Mouse (Mus musculus): ENCODE data around the gene Prkacb. TPM values are rescaled to one million over a fixed set of nuclear protein-coding genes. Genes with fewer than 3 reads are reported as not detected.

The Prkacb gene
- total and polyA plus RNA-seq, 3 experiments, result 16.5 to 55.6 (median 31.8) TPM

DNA sequence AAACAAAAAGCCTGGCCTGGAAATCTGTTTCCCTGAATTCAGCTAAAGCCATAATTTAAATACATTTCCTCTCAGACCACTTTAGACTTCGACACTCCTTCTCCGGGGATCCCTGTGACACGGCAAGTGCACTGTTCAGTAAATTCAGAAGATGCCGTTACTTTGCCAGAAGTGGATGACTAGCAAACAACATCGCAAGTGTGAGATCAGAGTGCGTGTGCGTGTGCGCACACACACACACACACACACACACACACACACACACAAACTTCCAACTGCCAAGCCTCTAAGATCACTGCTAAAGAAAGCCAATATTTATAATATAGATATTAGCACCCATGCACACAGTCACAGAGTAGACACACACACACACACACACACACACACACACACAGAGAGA, 131.1 kb downstream of the Prkacb start (continued):
- TF ChIP-seq SIN3A (IDR thresholded peaks at IDR 0.05; ENCODE audit: low read length) (no peak), MEF2A (IDR thresholded peaks at IDR 0.05; ENCODE audit: extremely low read depth, insufficient replicate concordance, low read depth, low read length, poor library complexity, severe bottlenecking) (no peak), TAL1 (IDR thresholded peaks at IDR 0.05; ENCODE audit: low read length) (no peak), POLR2AphosphoS5 (IDR thresholded peaks at IDR 0.05; ENCODE audit: borderline replicate concordance, low read depth, low read length) (no peak), NRF1 (IDR thresholded peaks at IDR 0.05; ENCODE audit: insufficient read depth, low read depth, low read length, poor library complexity, severe bottlenecking) (no peak), MAZ (IDR thresholded peaks at IDR 0.05; ENCODE audit: low read depth, low read length) (no peak), TCF12 (IDR thresholded peaks at IDR 0.05; ENCODE audit: low read depth, low read length) (0 out of 2 replicates have a peak, but pooled peaks have one; percentile 3), E2F4 (IDR thresholded peaks at IDR 0.05; ENCODE audit: borderline replicate concordance, low read depth, low read length) (no peak), CHD2 (IDR thresholded peaks at IDR 0.05; ENCODE audit: low read length) (no peak), MYC (IDR thresholded peaks at IDR 0.05; ENCODE audit: low read depth, low read length) (no peak), ZKSCAN1 (IDR thresholded peaks at IDR 0.05; ENCODE audit: low read depth, low read length) (no peak), MAFK (IDR thresholded peaks at IDR 0.05; ENCODE audit: borderline replicate concordance, low read depth, low read length) (no peak), ZMIZ1 (IDR thresholded peaks at IDR 0.05; ENCODE audit: low read depth, low read length) (no peak), MAX (IDR thresholded peaks at IDR 0.05; ENCODE audit: low read length) (0 out of 2 replicates have a peak, but pooled peaks have one; percentile 12)

DNA sequence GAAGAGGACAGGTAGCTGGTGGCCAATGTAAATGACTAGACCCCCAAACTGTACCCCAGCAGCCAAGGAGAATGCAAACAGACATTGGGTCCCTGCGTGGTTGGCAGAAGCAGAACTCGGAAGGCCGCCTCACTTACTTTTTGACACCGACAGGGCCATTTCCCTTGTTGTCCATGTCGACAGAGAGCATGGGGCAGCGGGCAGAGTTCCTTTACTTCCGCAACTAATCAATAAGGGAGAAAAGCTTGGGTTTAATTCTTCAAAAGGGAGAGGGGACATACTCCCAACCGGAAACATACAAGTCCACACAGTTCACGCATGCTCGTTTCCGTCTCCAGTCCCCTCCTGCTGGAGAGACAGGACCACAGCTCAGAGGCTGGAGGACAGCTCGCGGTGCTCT, 132.2 kb downstream of the Prkacb start:
- no peak for DNase-seq (ENCODE audit: low read depth, low spot score)
- Histone ChIP-seq H3K27me3 (ENCODE audit: control insufficient read depth in 1 of 2, insufficient read depth in 2 of 2, low read length in 2 of 2) (no peaks in the 10 kb centered on the region), H3K36me3 (ENCODE audit: control insufficient read depth in 1 of 2, insufficient read depth in 2 of 2, low read length in 2 of 2) (peaks cover 0 to 2% of the 10 kb centered on the region in 2 experiments; a peak in 2 of 4 replicates), H3K9me3 (replicated peaks; ENCODE audit: insufficient read depth, low read length) (no peaks in the 10 kb centered on the region), H3K27ac (ENCODE audit: control insufficient read depth, low read depth, low read length) (no peak overlapping the region), H3K79me2 (ENCODE audit: control insufficient read depth, insufficient read depth, low read length, poor library complexity) (no peaks in the 10 kb centered on the region), H3K9ac (ENCODE audit: control insufficient read depth, low read depth, low read length, poor library complexity, severe bottlenecking) (no peak overlapping the region), H3K4me1 (ENCODE audit: control insufficient read depth in 1 of 2, insufficient read depth in 2 of 2, low read length in 2 of 2) (peaks cover 4% of the 10 kb centered on the region in 2 experiments; a peak in 3 of 4 replicates), H3K4me3 (ENCODE audit: control insufficient read depth in 1 of 2, insufficient read depth in 1 of 2, low read depth in 2 of 2, low read length in 2 of 2) (no peak overlapping the region)
- no peak for TF ChIP-seq MAX (IDR thresholded peaks at IDR 0.05; ENCODE audit: low read length)
- TF ChIP-seq KAT2A (conservative IDR thresholded peaks at IDR 0.05; ENCODE audit: low read depth, low read length), result no peak
- no peak for TF ChIP-seq ETS1 (IDR thresholded peaks at IDR 0.05; ENCODE audit: low read depth, low read length)
- TF ChIP-seq EP300 (IDR thresholded peaks at IDR 0.05; ENCODE audit: low read depth in 1 of 2, low read length in 2 of 2), result no peak
- no peak for TF ChIP-seq RAD21 (IDR thresholded peaks at IDR 0.05; ENCODE audit: low read depth, low read length)
- TF ChIP-seq POLR2AphosphoS2 (IDR thresholded peaks at IDR 0.05; ENCODE audit: low read length), result no peak
- TF ChIP-seq RCOR1 (IDR thresholded peaks at IDR 0.05; ENCODE audit: low read depth, low read length), result no peak
- TF ChIP-seq SMC3 (IDR thresholded peaks at IDR 0.05; ENCODE audit: low read depth, low read length), result no peak
- TF ChIP-seq CTCF (IDR thresholded peaks at IDR 0.05 in 2 of 3, conservative IDR thresholded peaks at IDR 0.05 in 1 of 3; ENCODE audit: control insufficient read depth in 1 of 3, insufficient read depth in 1 of 3, low read depth in 2 of 3, low read length in 3 of 3, poor library complexity in 1 of 3, severe bottlenecking in 1 of 3), result no peak
- no peak for TF ChIP-seq E2F4 (IDR thresholded peaks at IDR 0.05; ENCODE audit: borderline replicate concordance, low read depth, low read length)
- no peak for TF ChIP-seq MEF2A (IDR thresholded peaks at IDR 0.05; ENCODE audit: extremely low read depth, insufficient replicate concordance, low read depth, low read length, poor library complexity, severe bottlenecking)
- TF ChIP-seq POLR2A (IDR thresholded peaks at IDR 0.05; ENCODE audit: control insufficient read depth in 1 of 2, insufficient read depth in 1 of 2, low read depth in 1 of 2, low read length in 2 of 2, poor library complexity in 1 of 2), result no peak
- TF ChIP-seq POLR2AphosphoS5 (IDR thresholded peaks at IDR 0.05; ENCODE audit: borderline replicate concordance, low read depth, low read length), result no peak
- no peak for TF ChIP-seq ELF1 (IDR thresholded peaks at IDR 0.05; ENCODE audit: low read depth, low read length)
- TF ChIP-seq TCF12 (IDR thresholded peaks at IDR 0.05; ENCODE audit: low read depth, low read length), result no peak
- no peak for TF ChIP-seq JUND (IDR thresholded peaks at IDR 0.05; ENCODE audit: low read depth, low read length)
